20 mouse cellular contexts compared by ENCODE assay signal in genomic region chr16:11420311-11421080, GRCm38 (mm10).
DNase-seq lines count a peak whose midpoint lies in the region; ATAC-seq and TF ChIP-seq lines count a peak whose summit lies in the region.
"Had no signal": no experiment of that assay in that cellular context is flagged by ENCODE, and none has a peak within 500 bp of the region (broad histone marks: within the 10 kb centered on the region; RNA-seq: fewer than 3 reads in every experiment).

No protein-coding gene starts in this region.

- H3K4me1 ChIP-seq in kidney, adult 2 months (ENCODE audit: control insufficient read depth, insufficient read depth, low read length), result peaks cover 4% of the 10 kb centered on the region; the same call in 1 of the 2 replicates
- H3K4me1 ChIP-seq: midbrain, embryonic 10.5 days; neural tube, embryonic 12.5 days had no signal

- intact Hi-C loops in gastrocnemius, adult 2 months (cut with DNase I), result loop anchor here (10.0 kb wide), 1 partner anchor 784 kb away; no protein-coding TSS in a partner anchor

- WGBS in kidney, adult 2 months, result 73% methylated on average over 12 of the region's 12 CpGs

- H3K27me3 ChIP-seq in kidney, adult 2 months (replicated peaks; ENCODE audit: control insufficient read depth, insufficient read depth, low read length), result no peaks in the 10 kb centered on the region
- H3K27me3 ChIP-seq: CH12.LX; heart, embryonic 12.5 days; neural tube, embryonic 12.5 days had no signal

- TF ChIP-seq POLR2A in kidney, adult 2 months (IDR thresholded peaks at IDR 0.05; ENCODE audit: low read depth, low read length), result no peak

- peaks cover 13% of the 10 kb centered on the region; the same call in 1 of the 2 replicates for H3K36me3 ChIP-seq in kidney, adult 2 months (ENCODE audit: control insufficient read depth, insufficient read depth, low read length)
- H3K36me3 ChIP-seq: heart, embryonic 12.5 days had no signal

- H3K27ac ChIP-seq in gastrocnemius, adult 2 months, result peak overlapping the region; percentile 2; the same call in 1 of the 2 replicates
- H3K27ac ChIP-seq in kidney, adult 2 months (ENCODE audit: insufficient read depth, low read depth, low read length), result no peak overlapping the region
- H3K27ac ChIP-seq: kidney, postnatal 0 days; liver, embryonic 14.5 days; midbrain, embryonic 10.5 days; neural tube, embryonic 12.5 days had no signal

- DNase-seq in gastrocnemius, adult 2 months, result no peak
- no peak for DNase-seq in gastrocnemius, postnatal 10 days
- peak; percentile 80 for DNase-seq in 416B (ENCODE audit: low read depth)
- DNase-seq in thymus, postnatal 14 days, result peak; percentile 67
- no peak for DNase-seq in kidney, adult 9 months
- DNase-seq in kidney, adult 2 months, result no peak
- DNase-seq in urinary bladder, postnatal 25 days (ENCODE audit: low spot score), result no peak
- DNase-seq: adrenal gland, postnatal 36 days; cerebellum, adult 18-20 months; cerebellum, postnatal 36 days had no signal

- no peak overlapping the region for H3K4me3 ChIP-seq in gastrocnemius, adult 2 months
- H3K4me3 ChIP-seq in kidney, adult 2 months (ENCODE audit: insufficient read depth, low read depth, low read length), result no peak overlapping the region
- H3K4me3 ChIP-seq: heart, embryonic 12.5 days; midbrain, embryonic 10.5 days; neural tube, embryonic 12.5 days had no signal

- TF ChIP-seq CTCF in gastrocnemius, adult 2 months (IDR thresholded peaks at IDR 0.05), result no peak
- TF ChIP-seq CTCF in kidney, adult 2 months (conservative IDR thresholded peaks at IDR 0.05; ENCODE audit: insufficient read depth, insufficient read length, low read depth, low read length), result no peak

- ATAC-seq in hematopoietic stem cell, adult 5-6 weeks (replicated peaks in 1 of 2; ENCODE audit: insufficient read depth in 1 of 2, low FRiP score in 2 of 2, low TSS enrichment in 1 of 2, low read depth in 1 of 2, poor library complexity in 2 of 2, severe bottlenecking in 2 of 2), result peak; percentile 33 to 38; a peak in 1 of 4 replicates
- ATAC-seq: forebrain, embryonic 16.5 days; hindbrain, embryonic 16.5 days; intestine, embryonic 16.5 days had no signal

Comparison
In these comparisons a context has a peak if more than half of its experiments do, and no peak if none do; other contexts are left out.
1. DNase-seq: peak in 416B (single experiment) and thymus, postnatal 14 days (single experiment); none in gastrocnemius, adult 2 months (single experiment), gastrocnemius, postnatal 10 days (single experiment), kidney, adult 9 months (single experiment), kidney, adult 2 months (single experiment) and urinary bladder, postnatal 25 days (single experiment).